Mouse (Mus musculus) ovary, adult 18-20 months (tissue): ENCODE data around the gene Top3a.
"Not testable (repeated sequence)": the region's sequence is repeated elsewhere in the genome, so short reads cannot be mapped to it uniquely, and the experiment has no call there.

Source experiments
- DNase-seq: peaks from one replicate; pipeline ENCODE4 v3.0.0; 2022; ENCODE audit warnings: low spot score, mixed read lengths

The Top3a gene

GRCm38 (mm10) chr11:60776829-60777740, at the start of gene Top3a, which contains the start of gene Smcr8:
Gene Top3a (minus strand): TSS chr11:60777365.
Gene Smcr8 (plus strand): TSS chr11:60777524.
- peak; percentile 75 for DNase-seq

DNA sequence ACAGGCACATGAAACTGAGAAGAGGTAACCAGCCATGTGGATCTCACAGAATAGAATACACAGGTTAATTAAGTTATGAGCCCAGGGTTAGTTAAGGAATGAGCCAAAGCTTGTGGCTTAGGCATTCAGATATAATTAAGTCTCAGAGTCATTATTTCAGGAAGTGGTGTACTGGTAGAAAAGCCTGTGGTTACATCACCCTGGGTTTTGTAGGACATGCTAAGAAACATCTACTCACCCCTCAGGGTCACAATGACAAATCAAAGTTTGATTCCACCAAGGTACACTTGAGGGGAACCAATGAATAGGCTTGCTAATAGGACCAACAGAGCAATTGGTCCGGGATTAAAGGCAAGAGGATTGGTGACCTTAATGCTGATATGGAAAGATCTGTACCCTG, 49.5 kb upstream of the Top3a start:
- no peak for DNase-seq

- DNase-seq: no peak
These were observed 48.0 kb upstream of the Top3a start for GRCm38 (mm10) chr11:60825191-60825590.

DNA sequence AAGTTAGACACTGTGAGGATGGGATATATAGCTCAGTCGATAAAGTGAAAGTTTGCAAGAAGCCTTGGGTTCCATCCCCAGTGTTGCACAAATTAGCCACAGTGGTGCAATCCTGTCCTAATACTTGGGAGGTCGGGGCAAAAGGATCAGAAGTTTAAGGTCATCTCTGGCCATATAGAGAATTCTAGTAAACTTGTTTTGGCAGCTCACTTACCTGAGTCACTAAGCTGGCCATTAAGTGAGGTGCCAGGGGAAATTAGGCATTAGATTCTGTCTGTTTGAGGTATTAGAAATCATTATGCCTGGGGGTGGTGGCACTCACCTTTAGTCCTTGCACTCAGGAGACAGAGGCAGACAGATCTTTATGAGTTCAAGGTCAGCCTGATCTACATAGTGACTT, 46.6 kb upstream of the Top3a start:
- no peak for DNase-seq

- no peak for DNase-seq
These were observed 39.2 kb upstream of the Top3a start for GRCm38 (mm10) chr11:60816398-60816797.

- not testable (repeated sequence) for DNase-seq
These were observed 34.5 kb upstream of the Top3a start, which contains the start of gene Shmt1 for GRCm38 (mm10) chr11:60811618-60812017. Gene Shmt1 (minus strand): TSS chr11:60811718.

- peak; percentile 95 for DNase-seq
These were observed 33.9 kb upstream of the Top3a start for GRCm38 (mm10) chr11:60811054-60811460.

GRCm38 (mm10) chr11:60810046-60810965, 33.1 kb upstream of the Top3a start:
- no peak for DNase-seq

DNA sequence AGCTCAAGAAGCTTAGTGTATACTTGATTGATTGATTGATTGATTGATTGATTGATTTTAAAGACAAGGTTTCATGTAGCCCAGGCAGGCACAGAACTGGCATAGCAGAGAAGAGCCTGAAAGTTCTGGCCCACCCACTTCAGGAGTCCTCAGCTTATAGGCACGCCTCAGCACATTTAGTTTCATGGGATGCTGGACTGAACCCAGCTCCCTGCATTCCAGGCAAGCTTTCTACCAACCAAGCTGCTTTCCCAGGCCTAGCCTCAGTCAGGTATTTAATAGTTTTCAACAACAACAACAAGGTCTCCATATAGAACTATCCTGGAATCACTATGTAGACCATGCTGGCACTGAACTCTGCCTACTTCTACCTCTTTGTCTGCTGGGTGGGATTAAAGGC, 32.4 kb upstream of the Top3a start:
- no peak for DNase-seq

GRCm38 (mm10) chr11:60808286-60809070, 31.3 kb upstream of the Top3a start:
- peak; percentile 65 for DNase-seq

- DNase-seq: no peak
These were observed 23.7 kb upstream of the Top3a start for GRCm38 (mm10) chr11:60800892-60801291.

- no peak for DNase-seq
These were observed 22.8 kb upstream of the Top3a start for GRCm38 (mm10) chr11:60799977-60800376.

DNA sequence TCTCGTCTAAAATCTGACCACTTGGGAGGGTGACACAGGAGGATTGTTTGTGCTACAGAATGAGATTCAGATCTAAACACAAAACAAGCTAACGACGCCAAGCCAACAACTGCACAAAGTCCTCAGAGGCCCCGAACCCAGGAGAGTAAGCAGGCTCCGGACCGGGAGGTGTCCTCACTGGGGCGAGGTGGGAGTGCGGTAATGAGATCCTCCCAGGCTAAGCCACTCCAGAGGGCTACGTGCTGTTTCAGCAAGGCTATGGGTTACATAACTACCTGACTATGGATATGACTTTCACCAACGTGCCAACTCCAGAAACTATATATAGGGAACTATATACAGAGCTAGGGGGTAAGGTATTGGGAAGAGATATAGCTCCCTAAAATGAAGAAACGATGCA, 19.2 kb upstream of the Top3a start:
- DNase-seq: no peak

DNA sequence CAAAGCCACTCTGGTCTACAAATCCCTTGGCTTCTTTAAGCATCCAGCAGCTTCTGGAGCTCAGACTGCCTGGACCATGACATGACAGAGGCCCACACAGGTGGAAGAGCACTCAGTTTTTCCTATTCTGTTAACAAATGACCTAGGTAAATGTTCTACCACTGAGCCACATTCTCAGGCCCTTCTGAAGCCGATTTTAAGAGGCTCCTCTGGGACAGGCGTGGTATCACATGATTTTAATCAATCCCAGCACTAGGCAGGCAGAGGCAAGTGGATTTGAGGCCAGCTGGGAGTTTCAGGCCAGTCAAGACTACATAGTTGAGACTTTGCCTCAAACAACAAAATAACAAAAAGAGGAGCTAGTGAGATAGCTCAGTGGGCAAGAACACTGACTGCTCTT, 13.3 kb upstream of the Top3a start:
- DNase-seq: no peak

GRCm38 (mm10) chr11:60787595-60787994, 10.4 kb upstream of the Top3a start:
- no peak for DNase-seq

- DNase-seq: no peak
These were observed 7.2 kb upstream of the Top3a start for GRCm38 (mm10) chr11:60784179-60784922.

DNA sequence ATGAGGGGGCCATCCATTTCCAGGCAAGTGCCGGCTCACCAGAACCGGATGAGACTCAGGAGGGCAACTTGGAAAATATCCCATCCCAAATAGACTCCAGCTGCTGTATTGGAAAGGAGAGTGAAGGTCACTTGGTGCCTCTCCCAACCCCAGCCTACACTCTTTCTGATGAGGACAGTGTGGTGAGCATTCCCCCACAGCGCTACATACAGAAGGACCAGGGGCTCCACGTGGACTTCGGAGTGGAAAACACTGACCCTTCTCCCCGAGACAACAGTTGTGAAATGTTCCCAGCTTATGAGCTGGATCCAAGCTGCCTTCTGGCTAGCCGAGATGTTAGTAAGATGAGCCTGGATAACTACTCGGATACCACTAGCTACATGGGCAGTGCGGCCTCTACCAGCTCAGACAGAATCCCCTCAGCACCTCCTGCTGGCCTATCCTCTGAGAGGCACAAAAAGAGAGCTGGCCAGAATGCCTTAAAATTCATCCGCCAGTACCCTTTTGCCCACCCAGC, 2.6 kb upstream of the Top3a start:
- DNase-seq: no peak

- no peak for DNase-seq
These were observed 721 bp upstream of the Top3a start for GRCm38 (mm10) chr11:60777801-60778370.

DNA sequence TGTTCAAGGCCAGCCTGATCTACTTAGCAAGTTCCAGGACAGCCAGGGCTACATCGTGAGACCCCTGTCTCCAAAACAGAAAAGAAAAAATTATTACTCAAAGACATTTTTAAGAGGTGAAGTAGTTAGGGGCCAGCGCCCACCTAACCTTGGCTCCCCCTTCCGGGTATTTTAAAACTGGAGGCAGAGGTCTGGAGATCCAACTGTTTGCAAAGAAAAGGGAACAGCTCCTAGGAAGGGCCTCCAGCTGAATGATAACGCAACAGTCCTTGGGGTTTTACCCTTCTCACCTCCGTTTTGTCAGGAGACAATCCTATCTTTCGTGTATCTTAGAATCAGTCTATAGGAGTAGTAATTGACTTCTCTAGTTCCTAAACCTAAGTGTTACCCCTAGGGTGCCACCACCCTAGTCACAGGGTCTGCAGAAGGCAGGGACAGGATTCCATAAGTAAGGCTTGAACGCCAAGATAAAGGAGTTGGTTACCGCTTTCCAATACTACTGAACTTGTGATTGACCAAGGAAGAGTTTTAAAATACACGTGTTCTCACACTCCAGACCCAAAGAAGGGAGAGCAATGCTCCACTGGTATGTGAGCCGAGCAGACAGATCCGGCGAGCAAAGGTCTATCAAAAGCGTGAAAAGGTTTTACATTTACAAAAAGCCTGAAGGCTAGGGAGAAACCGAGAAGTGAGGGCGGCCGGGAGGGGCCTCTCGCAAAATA, 897 bp downstream of the Top3a start:
- DNase-seq: no peak

DNA sequence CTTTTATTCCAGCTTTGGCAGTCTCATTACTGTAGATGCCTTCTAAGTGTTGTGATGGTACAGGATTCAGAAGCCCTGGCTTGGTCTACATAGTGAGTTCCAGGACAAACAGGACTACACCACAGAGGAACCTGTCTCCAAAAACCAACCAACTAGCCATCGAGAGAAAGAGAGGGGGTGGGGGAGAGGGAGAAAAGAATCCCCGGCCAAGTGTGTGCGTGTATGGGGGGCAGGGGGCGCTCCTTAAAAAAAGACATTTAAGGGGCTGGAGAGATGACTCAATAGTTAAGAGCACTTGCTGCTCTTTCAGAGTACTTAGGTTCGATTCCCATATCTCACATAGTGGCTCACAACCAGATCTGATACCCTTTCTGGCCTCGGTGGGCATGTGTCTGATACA, 1.6 kb downstream of the Top3a start:
- DNase-seq: no peak
